Mouse (Mus musculus): ENCODE measurements at regions not wholly inside any gene's neighbourhood (a gene's known extent, or its start where the extent isn't known, plus 50 kb on each side); places are given as distances from the start of the nearest gene placed in this dataset.

- intact Hi-C loops (cut with DNase I): no loop called here
- no peak for DNase-seq (ENCODE audit: low spot score)
Observed at GRCm38 (mm10) chr8:109395133-109395855, 98.5 kb upstream of the Pmfbp1 start.

GRCm38 (mm10) chr8:109399616-109400015, 94.2 kb upstream of the Pmfbp1 start:
- no peak for DNase-seq (ENCODE audit: low spot score)
- intact Hi-C loops (cut with DNase I): no loop called here

GRCm38 (mm10) chr8:109400192-109400591, 93.6 kb upstream of the Pmfbp1 start:
- no peak for DNase-seq (ENCODE audit: low spot score)
- intact Hi-C loops (cut with DNase I): no loop called here

- no peak for DNase-seq (ENCODE audit: low spot score)
- intact Hi-C loops (cut with DNase I): no loop called here
Observed at GRCm38 (mm10) chr8:109407913-109408312, 85.9 kb upstream of the Pmfbp1 start.

- intact Hi-C loops (cut with DNase I): no loop called here
- DNase-seq (ENCODE audit: low spot score): no peak
Observed at GRCm38 (mm10) chr8:109410531-109410930, 83.3 kb upstream of the Pmfbp1 start.

DNA sequence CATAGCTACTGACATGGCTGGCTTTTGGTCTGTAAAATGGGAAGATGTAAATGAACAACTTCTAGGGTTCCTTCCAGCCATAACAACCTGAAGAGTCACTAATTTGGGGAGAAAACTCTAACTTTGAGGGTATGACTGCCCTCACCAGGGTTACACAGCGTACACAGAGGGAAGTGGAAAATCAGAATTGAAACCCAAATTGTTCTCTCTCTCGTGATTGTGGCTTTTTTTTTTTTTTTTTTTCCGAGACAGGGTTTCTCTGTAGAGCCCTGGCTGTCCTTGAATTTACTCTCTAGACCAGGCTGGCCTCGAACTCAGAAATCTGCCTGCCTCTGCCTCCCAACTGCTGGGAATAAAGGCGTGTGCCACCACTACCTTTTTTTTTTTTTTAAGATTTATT, 80.4 kb upstream of the Pmfbp1 start:
- DNase-seq (ENCODE audit: low spot score): no peak
- intact Hi-C loops (cut with DNase I): no loop called here

DNA sequence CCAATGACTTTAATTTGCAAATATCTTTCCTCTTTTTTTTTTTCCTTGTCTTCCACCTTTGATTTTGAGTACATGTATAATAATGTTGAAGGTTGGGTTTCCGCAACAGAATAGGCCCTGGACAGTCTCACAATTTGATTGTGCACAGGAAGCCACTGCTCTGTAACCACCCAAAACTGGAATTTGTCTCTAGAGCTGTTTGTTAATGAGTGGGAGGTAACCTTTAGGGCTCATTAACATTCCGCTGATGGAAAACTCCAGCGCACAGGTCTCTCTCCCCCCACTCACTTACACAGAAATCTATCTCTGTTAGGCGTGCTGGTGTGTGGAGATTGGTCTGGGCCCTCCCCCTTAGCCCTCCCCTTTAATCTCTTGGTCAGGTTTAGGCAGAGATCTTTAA, 78.5 kb upstream of the Pmfbp1 start:
- no peak for DNase-seq (ENCODE audit: low spot score)
- intact Hi-C loops (cut with DNase I): loop anchor here (5.0 kb wide), 1 partner anchor 1598 kb away; no protein-coding TSS in a partner anchor

- no peak for DNase-seq (ENCODE audit: low spot score)
- intact Hi-C loops (cut with DNase I): loop anchor here (5.0 kb wide), 1 partner anchor 1599 kb away; no protein-coding TSS in a partner anchor
Observed at GRCm38 (mm10) chr8:109415906-109416305, 77.9 kb upstream of the Pmfbp1 start.

DNA sequence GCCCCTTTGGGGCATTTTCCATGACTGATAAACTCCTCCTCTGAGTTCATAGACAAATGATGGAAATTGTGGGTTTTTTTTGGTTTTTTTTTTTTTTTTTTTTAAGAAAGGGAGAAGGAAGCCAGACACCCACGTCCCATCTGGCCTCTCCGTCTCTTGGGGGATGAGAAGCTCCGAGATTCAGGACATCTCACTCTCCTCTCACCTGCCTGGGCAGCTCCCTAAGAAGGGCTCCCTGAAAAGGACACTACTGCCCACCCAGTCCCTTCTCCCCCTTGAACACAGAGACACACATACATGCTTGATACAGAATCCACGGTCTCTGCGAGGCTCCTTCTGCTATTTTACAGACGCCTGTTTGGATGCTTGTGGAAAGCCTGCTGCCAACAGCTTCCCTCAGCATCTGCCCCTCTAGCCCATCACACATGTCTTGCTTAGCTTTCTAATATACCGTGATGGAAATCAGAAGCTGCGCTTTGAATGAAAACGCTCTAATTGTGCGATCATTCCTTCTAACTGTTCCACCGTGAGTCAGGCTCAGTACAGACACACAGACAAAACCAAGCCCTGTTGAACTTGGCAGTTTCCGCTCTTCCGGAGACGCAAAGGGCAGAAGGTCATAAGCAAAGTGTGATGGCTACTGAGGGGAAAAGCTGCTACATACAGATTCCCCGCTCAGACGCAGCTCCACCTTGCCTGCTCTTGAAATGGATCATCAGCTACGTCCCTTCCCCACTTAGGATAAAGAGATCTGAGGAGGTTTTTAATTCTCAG, 77.3 kb upstream of the Pmfbp1 start:
- intact Hi-C loops (cut with DNase I): loop anchor here (5.0 kb wide), 1 partner anchor 1599 kb away; no protein-coding TSS in a partner anchor
- no peak for DNase-seq (ENCODE audit: low spot score)

DNA sequence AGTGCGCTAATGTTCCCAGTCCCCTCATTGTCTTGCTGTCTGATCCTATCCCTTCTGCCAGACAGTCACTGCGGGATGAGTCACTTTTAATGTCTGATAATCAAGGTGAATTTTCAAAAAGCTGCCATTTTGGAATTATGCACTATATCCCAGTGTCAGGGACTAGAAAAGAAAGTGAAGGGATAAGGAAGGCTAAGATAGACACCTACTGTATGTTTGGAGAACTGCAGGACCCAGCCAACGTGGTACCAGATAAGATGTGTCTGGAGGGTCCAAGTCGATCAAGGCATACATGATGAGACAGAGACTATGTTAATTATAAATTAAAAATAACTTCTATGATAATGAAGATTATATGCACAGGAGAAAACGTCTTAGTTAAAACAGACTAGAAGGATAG, 76.6 kb upstream of the Pmfbp1 start:
- no peak for DNase-seq (ENCODE audit: low spot score)
- intact Hi-C loops (cut with DNase I): loop anchor here (5.0 kb wide), 1 partner anchor 1600 kb away; no protein-coding TSS in a partner anchor

DNA sequence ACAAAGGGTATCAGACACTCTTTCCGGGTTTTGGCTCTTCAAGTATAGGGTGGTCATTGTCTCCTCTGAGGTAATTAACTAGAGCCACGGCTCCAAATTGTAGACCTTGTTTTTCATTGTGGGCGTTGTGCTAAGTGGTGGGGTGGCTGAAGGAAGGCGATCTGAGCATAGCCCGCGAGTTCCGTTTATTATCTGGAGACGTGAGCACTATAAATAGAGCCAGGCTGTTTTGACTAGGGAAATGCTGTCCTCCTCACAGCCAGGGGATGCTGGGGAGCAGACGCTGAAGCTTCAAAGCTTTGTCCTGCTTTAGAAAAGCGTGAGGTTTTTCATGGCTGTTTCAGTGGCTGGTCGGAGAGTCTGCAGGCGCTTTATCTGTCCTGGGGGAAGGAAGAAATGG, 75.9 kb upstream of the Pmfbp1 start:
- no peak for DNase-seq (ENCODE audit: low spot score)
- intact Hi-C loops (cut with DNase I): loop anchor here (5.0 kb wide), 1 partner anchor 1601 kb away; no protein-coding TSS in a partner anchor

GRCm38 (mm10) chr8:109419029-109419596, 74.7 kb upstream of the Pmfbp1 start:
- no peak for DNase-seq (ENCODE audit: low spot score)
- intact Hi-C loops (cut with DNase I): loop anchor here (5.0 kb wide), 1 partner anchor 1602 kb away; no protein-coding TSS in a partner anchor

GRCm38 (mm10) chr8:109424004-109424403, 69.8 kb upstream of the Pmfbp1 start:
- intact Hi-C loops (cut with DNase I): no loop called here
- no peak for DNase-seq (ENCODE audit: low spot score)

GRCm38 (mm10) chr8:109428551-109428950, 65.3 kb upstream of the Pmfbp1 start:
- intact Hi-C loops (cut with DNase I): no loop called here
- DNase-seq (ENCODE audit: low spot score): no peak

GRCm38 (mm10) chr8:109434538-109434937, 59.3 kb upstream of the Pmfbp1 start:
- intact Hi-C loops (cut with DNase I): no loop called here
- no peak for DNase-seq (ENCODE audit: low spot score)

GRCm38 (mm10) chr8:109436056-109436455, 57.8 kb upstream of the Pmfbp1 start:
- intact Hi-C loops (cut with DNase I): no loop called here
- no peak for DNase-seq (ENCODE audit: low spot score)

GRCm38 (mm10) chr8:109436830-109437567, 56.8 kb upstream of the Pmfbp1 start:
- intact Hi-C loops (cut with DNase I): no loop called here

GRCm38 (mm10) chr8:109438531-109438930, 55.3 kb upstream of the Pmfbp1 start:
- intact Hi-C loops (cut with DNase I): no loop called here
- DNase-seq (ENCODE audit: low spot score): no peak

More at GRCm38 (mm10) chr8:109436830-109437567, 56.8 kb upstream of the Pmfbp1 start:
- no peak for DNase-seq (ENCODE audit: low spot score)

All from heart, postnatal 25 days (tissue).